Mouse (Mus musculus) effector memory CD4-positive, alpha-beta T cell, adult 7 months (primary cell): ENCODE results near the gene Tarm1. TPM values are rescaled to one million over a fixed set of nuclear protein-coding genes. Genes with fewer than 3 reads are reported as not detected.

ENCODE experiments used
- polyA plus RNA-seq: library from polyadenylated mRNA; unstranded; fragments of 100-300 nt; shearing (Covaris generic); gene quantifications from one replicate; pipeline ENCODE4 v1.2.1, GENCODE M21; 2017

Tarm1 gene
- 0.57 TPM for polyA plus RNA-seq

GRCm38 (mm10) chr7:3502439-3502838 is at the start of gene Tarm1:
Tarm1 (minus strand) TSS chr7:3502624.

Other genes starting within 250 kb of the Tarm1 start
- 18.4 TPM for gene Myadm, start 213.5 kb downstream of the Tarm1 start, polyA plus RNA-seq
- not detected for gene Prkcg, start 213.4 kb downstream of the Tarm1 start, polyA plus RNA-seq
- gene Cacng7, start 169.7 kb downstream of the Tarm1 start, polyA plus RNA-seq, result not detected
- 0.52 TPM for gene Cacng8, start 111.9 kb downstream of the Tarm1 start, polyA plus RNA-seq
- 0.72 TPM for gene Cacng6, start 78.4 kb downstream of the Tarm1 start, polyA plus RNA-seq
- 0.21 TPM for gene Oscar, start 113.5 kb upstream of the Tarm1 start, polyA plus RNA-seq
- 347 TPM for gene Ndufa3, start 114.7 kb upstream of the Tarm1 start, polyA plus RNA-seq
- 20.6 TPM for gene Tfpt, start 127.3 kb upstream of the Tarm1 start, polyA plus RNA-seq
- gene Prpf31, start 127.4 kb upstream of the Tarm1 start, polyA plus RNA-seq, result 52.6 TPM
- 70.8 TPM for gene Cnot3, start 142.6 kb upstream of the Tarm1 start, polyA plus RNA-seq
- 31.5 TPM for gene Leng1, start 163.2 kb upstream of the Tarm1 start, polyA plus RNA-seq
- 3.4 TPM for gene Tmc4, start 174.9 kb upstream of the Tarm1 start, polyA plus RNA-seq
- gene Tsen34, start 190.2 kb upstream of the Tarm1 start, polyA plus RNA-seq, result 10.8 TPM
- 46.3 TPM for gene Mboat7, start 190.9 kb upstream of the Tarm1 start, polyA plus RNA-seq
- gene Rps9, start 201.4 kb upstream of the Tarm1 start, polyA plus RNA-seq, result 1,838 TPM
- 0.62 TPM for gene Pirb, start 217.8 kb upstream of the Tarm1 start, polyA plus RNA-seq